Mouse (Mus musculus): Measurements from ENCODE around the gene Hist2h2bb. TPM values are rescaled to one million over a fixed set of nuclear protein-coding genes. Genes with fewer than 3 reads are reported as not detected.
"Not testable (repeated sequence)": the region's sequence is repeated elsewhere in the genome, so short reads cannot be mapped to it uniquely, and the experiment has no call there.

Gene Hist2h2bb
- polyA plus RNA-seq, 1 experiment from 2014 or later: 5.3 TPM

DNA sequence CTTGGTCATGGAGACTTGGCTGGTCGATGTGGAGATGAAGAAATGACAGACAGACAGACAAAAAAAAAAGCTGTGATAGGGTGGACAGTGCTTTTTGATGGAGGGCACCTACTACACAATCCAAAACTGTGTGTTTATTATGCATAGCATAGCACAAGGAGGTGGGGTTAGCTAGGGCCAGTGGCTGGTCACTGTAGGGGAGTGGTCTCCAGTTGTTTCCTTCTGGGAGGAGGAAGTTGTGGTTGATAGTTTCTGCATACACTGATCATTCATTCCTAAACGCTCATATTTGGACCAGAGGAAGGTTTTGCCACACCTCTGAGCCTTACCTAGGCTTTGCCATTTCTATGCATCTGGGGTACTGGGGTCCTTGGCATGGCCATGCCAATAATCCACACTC is 39.1 kb upstream of the Hist2h2bb start:
- WGBS: 72% methylated on average over 2 of the region's 2 CpGs
- Histone ChIP-seq H3K36me3 (ENCODE audit: control insufficient read depth, insufficient read depth, low read length) (no peaks in the 10 kb centered on the region), H3K4me2 (ENCODE audit: low read depth, low read length) (no peak overlapping the region), H3K4me1 (ENCODE audit: control insufficient read depth, insufficient read depth, low read length) (no peaks in the 10 kb centered on the region), H3K27me3 (replicated peaks; ENCODE audit: control insufficient read depth, insufficient read depth, low read length) (no peaks in the 10 kb centered on the region), H3K9ac (ENCODE audit: low read depth, low read length) (no peak overlapping the region), H3K9me3 (ENCODE audit: control insufficient read depth, low read length) (no peaks in the 10 kb centered on the region), H3K27ac (ENCODE audit: low read length) (no peak overlapping the region), H3K4me3 (ENCODE audit: low read length) (no peak overlapping the region)
- no peak for ATAC-seq

DNA sequence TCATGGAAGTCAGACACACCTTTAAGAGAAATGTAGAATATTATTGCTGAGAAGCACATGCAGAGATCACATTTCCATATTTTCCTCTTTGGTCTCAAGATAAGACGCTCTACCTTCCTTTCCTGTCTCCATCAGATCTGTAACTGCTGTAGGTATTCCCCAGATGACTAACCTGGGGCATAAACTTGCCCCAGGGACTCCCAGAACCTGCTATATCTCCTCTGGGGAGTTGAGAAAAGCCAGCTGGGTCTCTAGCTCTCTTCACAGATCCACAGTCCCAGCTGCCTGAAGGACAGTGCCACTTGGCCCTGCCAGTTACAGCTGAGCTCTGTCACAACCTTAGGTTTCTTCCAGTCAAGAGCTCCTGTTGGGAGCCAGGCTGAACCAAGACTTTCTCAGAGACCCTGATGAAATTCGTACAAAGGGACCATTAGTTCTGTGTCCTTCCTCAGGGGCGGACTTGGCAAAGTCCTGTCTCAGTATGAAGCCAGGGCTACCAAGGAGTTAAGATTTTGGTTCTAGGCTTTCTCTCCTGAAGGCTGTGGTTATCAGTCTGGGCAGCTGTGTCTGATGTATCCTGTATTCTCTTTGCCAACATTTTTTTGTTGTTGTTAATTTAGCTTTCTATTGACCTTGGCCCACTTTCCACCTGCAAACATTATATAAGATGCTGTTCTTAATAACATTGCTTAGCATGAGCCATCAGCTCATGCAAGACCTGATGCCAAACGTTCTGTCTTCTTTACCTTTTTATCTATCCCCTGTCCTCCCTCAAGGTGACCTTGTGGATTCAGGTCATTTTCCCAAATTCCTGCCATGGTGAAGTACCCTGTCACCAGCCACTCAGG is 38.4 kb upstream of the Hist2h2bb start:
- H3K4me1 ChIP-seq (ENCODE audit: control insufficient read depth, insufficient read depth, low read length): no peaks in the 10 kb centered on the region
- no peaks in the 10 kb centered on the region for H3K9me3 ChIP-seq (ENCODE audit: control insufficient read depth, low read length)
- WGBS: 79% methylated on average over 4 of the region's 4 CpGs
- H3K4me2 ChIP-seq (ENCODE audit: low read depth, low read length): no peak overlapping the region
- H3K4me3 ChIP-seq (ENCODE audit: low read length): no peak overlapping the region
- H3K27me3 ChIP-seq (replicated peaks; ENCODE audit: control insufficient read depth, insufficient read depth, low read length): no peaks in the 10 kb centered on the region
- no peak overlapping the region for H3K27ac ChIP-seq (ENCODE audit: low read length)
- H3K36me3 ChIP-seq (ENCODE audit: control insufficient read depth, insufficient read depth, low read length): no peaks in the 10 kb centered on the region
- no peak overlapping the region for H3K9ac ChIP-seq (ENCODE audit: low read depth, low read length)
- ATAC-seq: no peak

DNA sequence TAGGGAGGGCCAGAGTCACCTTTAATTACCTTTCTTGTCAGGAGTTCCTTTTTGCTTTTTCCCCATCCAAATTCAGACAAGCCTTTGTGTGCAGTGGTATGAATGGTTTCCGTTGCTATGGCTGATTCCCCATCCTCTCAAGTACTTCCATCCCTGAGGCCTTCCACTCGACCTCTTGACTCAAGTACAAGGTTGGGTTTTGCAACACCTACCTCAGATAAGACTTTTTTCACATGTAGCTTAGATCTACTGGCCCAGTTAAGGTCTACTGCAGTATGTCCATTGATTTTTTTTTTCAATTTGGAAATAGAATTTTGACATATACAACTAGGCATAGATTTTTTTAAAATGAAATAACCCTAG is 37.8 kb upstream of the Hist2h2bb start:
- Histone ChIP-seq H3K9ac (ENCODE audit: low read depth, low read length) (no peak overlapping the region), H3K4me3 (ENCODE audit: low read length) (no peak overlapping the region), H3K27ac (ENCODE audit: low read length) (no peak overlapping the region), H3K36me3 (ENCODE audit: control insufficient read depth, insufficient read depth, low read length) (no peaks in the 10 kb centered on the region), H3K4me1 (ENCODE audit: control insufficient read depth, insufficient read depth, low read length) (peaks cover under 1% of the 10 kb centered on the region; the same call in 1 of the 2 replicates), H3K9me3 (ENCODE audit: control insufficient read depth, low read length) (no peaks in the 10 kb centered on the region), H3K27me3 (replicated peaks; ENCODE audit: control insufficient read depth, insufficient read depth, low read length) (no peaks in the 10 kb centered on the region), H3K4me2 (ENCODE audit: low read depth, low read length) (no peak overlapping the region)
- WGBS: 64% methylated on average over 2 of the region's 2 CpGs
- no peak for ATAC-seq

DNA sequence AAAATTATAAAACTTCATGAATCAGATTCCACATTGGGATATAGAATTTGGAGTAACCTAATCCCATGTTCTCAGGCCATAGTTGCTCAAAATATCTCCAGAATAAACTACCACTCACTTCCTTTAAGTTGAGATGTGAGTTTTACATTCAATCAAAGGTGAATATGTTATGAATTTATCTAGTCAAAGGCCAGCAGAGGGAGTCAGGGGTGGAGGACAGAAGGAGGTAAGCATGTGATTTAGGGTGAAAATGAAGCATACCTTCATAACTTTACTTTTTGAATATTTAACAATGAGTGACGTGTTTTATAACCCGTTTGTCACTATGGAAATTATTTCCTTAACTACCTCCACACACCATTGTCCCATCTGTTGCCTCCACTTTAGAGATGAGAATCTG is 34.6 kb upstream of the Hist2h2bb start:
- ATAC-seq: no peak
- no peaks in the 10 kb centered on the region for H3K9me3 ChIP-seq (ENCODE audit: control insufficient read depth, low read length)
- H3K27ac ChIP-seq (ENCODE audit: low read length): no peak overlapping the region
- no peak overlapping the region for H3K4me2 ChIP-seq (ENCODE audit: low read depth, low read length)
- WGBS: 90% methylated on average over 2 of the region's 2 CpGs
- no peaks in the 10 kb centered on the region for H3K27me3 ChIP-seq (replicated peaks; ENCODE audit: control insufficient read depth, insufficient read depth, low read length)
- no peak overlapping the region for H3K9ac ChIP-seq (ENCODE audit: low read depth, low read length)
- no peak overlapping the region for H3K4me3 ChIP-seq (ENCODE audit: low read length)
- H3K4me1 ChIP-seq (ENCODE audit: control insufficient read depth, insufficient read depth, low read length): peaks cover 10% of the 10 kb centered on the region
- no peaks in the 10 kb centered on the region for H3K36me3 ChIP-seq (ENCODE audit: control insufficient read depth, insufficient read depth, low read length)

DNA sequence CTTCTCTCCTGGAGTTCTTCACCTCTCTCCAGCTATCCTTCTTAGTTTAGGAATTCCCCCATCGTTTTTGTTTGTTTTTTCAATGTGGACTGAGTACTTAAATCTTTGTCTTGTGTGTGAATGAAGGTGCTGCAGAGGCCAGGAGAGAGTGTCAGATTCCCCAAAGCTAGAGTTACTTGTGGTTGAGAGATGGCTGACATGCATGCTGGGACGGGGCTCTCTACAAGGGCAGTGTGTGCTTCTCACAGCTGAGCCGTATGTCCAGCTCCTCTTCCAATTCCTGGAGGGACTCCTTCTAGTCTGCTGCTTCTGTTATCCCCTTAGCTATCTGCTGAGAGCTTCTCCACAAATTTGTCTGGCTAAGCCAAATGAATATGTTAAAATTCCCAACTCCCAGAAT is 33.7 kb upstream of the Hist2h2bb start:
- Histone ChIP-seq H3K36me3 (ENCODE audit: control insufficient read depth, insufficient read depth, low read length) (no peaks in the 10 kb centered on the region), H3K4me3 (ENCODE audit: low read length) (no peak overlapping the region), H3K9ac (ENCODE audit: low read depth, low read length) (no peak overlapping the region), H3K4me2 (ENCODE audit: low read depth, low read length) (no peak overlapping the region), H3K4me1 (ENCODE audit: control insufficient read depth, insufficient read depth, low read length) (peaks cover 11% of the 10 kb centered on the region), H3K27ac (ENCODE audit: low read length) (no peak overlapping the region), H3K9me3 (ENCODE audit: control insufficient read depth, low read length) (no peaks in the 10 kb centered on the region), H3K27me3 (replicated peaks; ENCODE audit: control insufficient read depth, insufficient read depth, low read length) (no peaks in the 10 kb centered on the region)
- ATAC-seq: no peak
- 46% methylated on average over 3 of the region's 3 CpGs for WGBS

DNA sequence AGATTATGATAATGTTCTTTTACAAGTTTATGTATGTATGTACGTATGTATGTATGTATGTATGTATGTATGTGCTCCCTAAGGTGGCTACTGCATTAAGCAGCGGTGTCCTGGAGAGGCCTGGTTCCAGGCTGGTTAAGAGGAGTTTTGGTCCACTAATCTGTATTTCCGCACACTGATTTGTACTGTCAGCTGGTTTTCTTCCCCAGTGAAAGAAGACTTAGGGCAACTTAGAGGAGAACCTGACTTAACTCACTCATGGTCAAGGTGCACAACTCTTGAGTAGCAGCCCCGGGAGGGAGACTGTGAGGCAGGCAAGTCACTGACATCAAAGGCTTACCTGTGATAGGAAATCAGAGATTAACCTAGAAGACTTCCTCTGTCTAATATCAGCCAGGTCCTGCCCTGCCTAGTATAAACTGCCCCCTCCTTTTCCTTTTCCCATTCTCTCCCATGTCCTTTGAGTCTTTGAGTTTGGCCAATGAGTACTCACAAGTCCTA is 32.7 kb upstream of the Hist2h2bb start:
- H3K27me3 ChIP-seq (replicated peaks; ENCODE audit: control insufficient read depth, insufficient read depth, low read length): no peaks in the 10 kb centered on the region
- no peaks in the 10 kb centered on the region for H3K36me3 ChIP-seq (ENCODE audit: control insufficient read depth, insufficient read depth, low read length)
- peak overlapping the region; percentile 65 for H3K9ac ChIP-seq (ENCODE audit: low read depth, low read length)
- ATAC-seq: no peak
- peaks cover 12% of the 10 kb centered on the region for H3K4me1 ChIP-seq (ENCODE audit: control insufficient read depth, insufficient read depth, low read length)
- H3K4me3 ChIP-seq (ENCODE audit: low read length): peak overlapping the region; percentile 55
- peak overlapping the region; percentile 71 for H3K4me2 ChIP-seq (ENCODE audit: low read depth, low read length)
- H3K9me3 ChIP-seq (ENCODE audit: control insufficient read depth, low read length): no peaks in the 10 kb centered on the region
- 74% methylated on average over 4 of the region's 4 CpGs for WGBS
- H3K27ac ChIP-seq (ENCODE audit: low read length): peak overlapping the region; percentile 72

DNA sequence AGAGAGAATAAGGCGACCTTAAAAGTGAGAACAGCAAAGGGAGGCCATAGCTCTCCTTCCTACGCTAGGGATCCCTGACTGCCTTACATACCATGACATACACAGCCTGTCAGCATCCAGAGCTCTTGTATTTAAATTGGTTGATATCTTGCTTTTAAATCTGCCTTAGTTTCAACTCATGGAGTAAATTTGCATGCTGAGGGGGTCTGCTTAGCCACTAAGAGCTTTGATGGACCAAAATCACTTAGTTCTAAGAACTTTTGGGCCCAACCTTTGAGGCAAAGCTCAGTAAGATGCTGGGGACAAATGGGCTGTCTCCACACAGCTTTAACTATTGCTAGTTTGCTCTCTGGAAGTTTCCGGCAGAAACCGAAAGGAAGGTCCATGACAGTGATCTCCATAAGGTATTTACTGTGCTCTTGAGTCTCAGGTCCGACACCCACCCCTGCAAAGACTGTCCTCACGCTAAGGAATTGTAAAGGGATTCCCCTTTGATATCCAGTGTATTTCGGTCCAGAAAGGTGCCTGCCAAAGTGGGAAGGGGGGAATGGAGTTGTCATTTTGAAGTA is 32.1 kb upstream of the Hist2h2bb start:
- H3K9me3 ChIP-seq (ENCODE audit: control insufficient read depth, low read length): no peaks in the 10 kb centered on the region
- 14% methylated on average over 7 of the region's 7 CpGs for WGBS
- no peaks in the 10 kb centered on the region for H3K36me3 ChIP-seq (ENCODE audit: control insufficient read depth, insufficient read depth, low read length)
- H3K27ac ChIP-seq (ENCODE audit: low read length): peak overlapping the region; percentile 72
- H3K4me2 ChIP-seq (ENCODE audit: low read depth, low read length): peak overlapping the region; percentile 71
- no peaks in the 10 kb centered on the region for H3K27me3 ChIP-seq (replicated peaks; ENCODE audit: control insufficient read depth, insufficient read depth, low read length)
- peaks cover 12% of the 10 kb centered on the region for H3K4me1 ChIP-seq (ENCODE audit: control insufficient read depth, insufficient read depth, low read length)
- ATAC-seq: no peak
- peak overlapping the region; percentile 55 for H3K4me3 ChIP-seq (ENCODE audit: low read length)
- peak overlapping the region; percentile 65 for H3K9ac ChIP-seq (ENCODE audit: low read depth, low read length)

DNA sequence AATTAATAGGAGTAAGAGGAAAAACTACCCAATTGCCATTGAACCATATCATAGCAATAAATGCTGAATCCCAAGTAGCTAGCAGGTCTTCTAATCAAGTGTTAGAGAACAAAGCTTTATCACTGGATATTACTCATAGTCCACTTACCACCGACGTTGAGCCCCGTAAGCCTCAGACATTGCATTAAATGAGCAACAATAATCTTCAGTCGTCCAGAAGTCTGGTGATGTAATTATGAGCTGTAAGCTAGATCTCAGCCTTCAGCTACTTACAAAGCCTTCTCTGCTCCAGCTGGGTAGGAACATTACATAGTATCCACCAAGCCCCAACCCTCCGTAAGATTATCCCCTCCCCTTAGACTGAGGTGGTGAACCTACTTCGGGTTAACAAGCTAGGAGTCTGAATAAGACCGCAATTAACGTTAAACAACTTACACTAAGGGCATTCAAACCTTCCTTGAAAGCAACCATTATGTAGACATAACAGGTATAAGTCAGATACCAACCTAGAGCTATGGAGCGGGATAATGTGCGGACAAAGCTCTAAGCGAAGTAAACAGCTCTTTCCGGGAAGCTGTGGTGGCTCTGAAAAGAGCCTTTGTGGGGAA is 31.5 kb upstream of the Hist2h2bb start:
- Histone ChIP-seq H3K4me2 (ENCODE audit: low read depth, low read length) (peak overlapping the region; percentile 71), H3K9me3 (ENCODE audit: control insufficient read depth, low read length) (no peaks in the 10 kb centered on the region), H3K4me1 (ENCODE audit: control insufficient read depth, insufficient read depth, low read length) (peaks cover 12% of the 10 kb centered on the region), H3K27ac (ENCODE audit: low read length) (peak overlapping the region; percentile 72), H3K9ac (ENCODE audit: low read depth, low read length) (peak overlapping the region; percentile 65), H3K27me3 (replicated peaks; ENCODE audit: control insufficient read depth, insufficient read depth, low read length) (no peaks in the 10 kb centered on the region), H3K4me3 (ENCODE audit: low read length) (peak overlapping the region; percentile 55), H3K36me3 (ENCODE audit: control insufficient read depth, insufficient read depth, low read length) (no peaks in the 10 kb centered on the region)
- ATAC-seq: no peak
- WGBS: 0% methylated on average over 12 of the region's 12 CpGs

DNA sequence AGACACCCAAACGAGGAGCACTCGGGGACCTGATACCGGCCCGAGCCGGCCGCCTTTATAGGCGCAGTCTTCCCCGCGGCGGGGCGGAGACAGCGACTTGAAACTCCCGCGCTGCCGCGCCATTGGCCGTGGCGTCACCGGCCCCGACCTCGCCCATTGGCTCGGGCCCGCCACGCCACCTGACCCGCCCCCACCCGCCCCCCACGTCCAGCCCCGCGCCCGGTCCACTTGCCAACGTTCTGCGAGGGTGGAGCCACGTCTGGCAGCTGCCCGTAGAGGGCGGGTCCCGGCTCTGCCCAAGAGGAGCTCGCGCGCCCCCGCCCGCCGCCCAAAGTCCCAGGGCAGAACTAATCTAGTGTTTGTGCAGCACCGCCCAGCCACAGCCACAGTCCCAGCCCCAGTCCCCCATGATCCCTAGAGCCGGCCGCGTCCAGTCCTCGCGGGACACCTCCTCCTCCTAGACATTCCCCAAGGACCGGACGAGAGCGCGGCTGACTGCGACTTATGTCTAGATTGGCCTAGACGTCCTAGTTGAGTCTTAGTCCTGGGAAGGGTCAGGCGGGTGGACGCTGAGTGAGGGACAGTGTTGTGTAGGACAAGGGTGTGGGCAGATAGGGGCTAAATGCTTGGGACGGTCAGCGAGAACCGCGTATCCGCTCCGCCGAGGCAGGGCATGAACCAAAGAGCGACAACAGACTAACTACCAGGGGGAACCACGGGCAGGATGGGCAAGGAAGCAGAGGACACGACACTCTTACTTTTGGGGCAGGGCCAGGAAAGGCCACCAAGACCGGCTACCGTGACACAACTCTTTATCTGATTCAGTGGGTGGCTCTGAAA is 30.4 kb upstream of the Hist2h2bb start, which contains the start of gene Hist2h3c2:
TSS of gene Hist2h3c2 (minus strand) at position 174 of the 840 bp plus-strand sequence.
- H3K9me3 ChIP-seq (ENCODE audit: control insufficient read depth, low read length); H3K27me3 ChIP-seq (replicated peaks; ENCODE audit: control insufficient read depth, insufficient read depth, low read length); H3K36me3 ChIP-seq (ENCODE audit: control insufficient read depth, insufficient read depth, low read length): not testable (repeated sequence)
- Histone ChIP-seq H3K4me1 (ENCODE audit: control insufficient read depth, insufficient read depth, low read length) (peaks cover 18% of the 10 kb centered on the region), H3K9ac (ENCODE audit: low read depth, low read length) (peak within 1 kb of the TSS; percentile 65), H3K4me3 (ENCODE audit: low read length) (peak within 1 kb of the TSS; percentile 55), H3K4me2 (ENCODE audit: low read depth, low read length) (peak within 1 kb of the TSS; percentile 71), H3K27ac (ENCODE audit: low read length) (peak within 1 kb of the TSS; percentile 72)
- peak; percentile 92 for ATAC-seq
- 0% methylated on average over 18 of the region's 68 CpGs for WGBS

Data from intestine, embryonic 16.5 days (tissue).